Mouse (Mus musculus) lung, embryonic 16.5 days (tissue): ENCODE data around the gene Sap25. TPM values are rescaled to one million over a fixed set of nuclear protein-coding genes. Genes with fewer than 3 reads are reported as not detected.

Experiments
- ATAC-seq: fragments of 200-750 bp; cut with Nextera tagmentation; 2 replicates; pipeline ENCODE4 v1.8.0; 2017; ENCODE audit warnings: low read depth, mild to moderate bottlenecking, moderate library complexity
- H3K27ac ChIP-seq: fragments of 300-500 bp; sonication (generic); 2 replicates; pipeline ENCODE4 v1.5.1; 2014; ENCODE audit warnings: mild to moderate bottlenecking, control low read depth, low read length
- H3K27me3 ChIP-seq: fragments of 300-500 bp; sonication (generic); 2 replicates; pipeline ENCODE4 v1.6.1; 2014; ENCODE audit warnings: low read depth, low read length, mixed read lengths; ENCODE audit not compliant: control insufficient read depth, insufficient read depth
- H3K36me3 ChIP-seq: fragments of 300-500 bp; sonication (generic); 2 replicates; pipeline ENCODE4 v1.6.1; 2014; ENCODE audit warnings: low read length; ENCODE audit not compliant: control insufficient read depth, insufficient read depth
- H3K4me1 ChIP-seq: fragments of 300-500 bp; sonication (generic); replicated peaks from 2 replicates; pipeline ENCODE4 v1.6.1; 2014; ENCODE audit warnings: low read length, mixed read lengths; ENCODE audit not compliant: control insufficient read depth, insufficient read depth
- H3K4me2 ChIP-seq: fragments of 300-500 bp; sonication (generic); 2 replicates; pipeline ENCODE4 v1.6.1; 2014; ENCODE audit warnings: low read depth, low read length, control low read depth
- H3K4me3 ChIP-seq: fragments of 300-500 bp; sonication (generic); 2 replicates; pipeline ENCODE4 v1.5.1; 2014; ENCODE audit warnings: mild to moderate bottlenecking, low read length, control low read depth
- H3K9ac ChIP-seq: fragments of 300-500 bp; sonication (generic); 2 replicates; pipeline ENCODE4 v1.6.1; 2014; ENCODE audit warnings: low read length, control low read depth
- H3K9me3 ChIP-seq: fragments of 300-500 bp; sonication (generic); 2 replicates; pipeline ENCODE4 v1.6.1; 2016; ENCODE audit warnings: low read length; ENCODE audit not compliant: control insufficient read depth
- WGBS: fragments of 180-500 bp; shearing (Covaris S2); extraction: QIAGEN DNeasy Blood & Tissue Kit; methylation state at CpG from one replicate; pipeline ENCODE4 v1.1.7; 2014; 5-methylcytosine and 5-hydroxymethylcytosine counted together
- polyA plus RNA-seq: library from polyadenylated mRNA; unstranded; fragments of >200 nt; fragmentation: Nextera tagmentation; extraction: Ambion mirVana; gene quantifications from 2 replicates; pipeline ENCODE4 v1.2.1, GENCODE M21; 2015

The Sap25 gene
- polyA plus RNA-seq, 1 experiment from 2014 or later: 12.4 TPM

- H3K4me2 ChIP-seq: no peak overlapping the region
Observed at GRCm38 (mm10) chr5:137633397-137634084, 7.6 kb upstream of the Sap25 start.

GRCm38 (mm10) chr5:137639472-137639871 lies 1.7 kb upstream of the Sap25 start:
- ATAC-seq: peak; percentile 35; the same call in 1 of the 2 replicates
- peaks cover 50% of the 10 kb centered on the region for H3K36me3 ChIP-seq
- H3K27ac ChIP-seq: no peak overlapping the region; the same call in 1 of the 2 replicates
- H3K27me3 ChIP-seq: peaks cover 6% of the 10 kb centered on the region; the same call in 1 of the 2 replicates
- H3K4me2 ChIP-seq: no peak overlapping the region
- H3K4me1 ChIP-seq: no peaks in the 10 kb centered on the region
- no peak overlapping the region for H3K9ac ChIP-seq
- no peak overlapping the region for H3K4me3 ChIP-seq
- WGBS: 66% methylated on average over 7 of the region's 7 CpGs
- no peaks in the 10 kb centered on the region for H3K9me3 ChIP-seq

More at GRCm38 (mm10) chr5:137633397-137634084, 7.6 kb upstream of the Sap25 start:
- Histone ChIP-seq H3K4me1 (peaks cover 37% of the 10 kb centered on the region), H3K27ac (peak overlapping the region; percentile 62), H3K9me3 (no peaks in the 10 kb centered on the region), H3K27me3 (no peaks in the 10 kb centered on the region), H3K9ac (peak overlapping the region; percentile 8; the same call in 1 of the 2 replicates), H3K36me3 (peaks cover 31% of the 10 kb centered on the region), H3K4me3 (no peak overlapping the region)
- no peak for ATAC-seq
- 73% methylated on average over 12 of the region's 12 CpGs for WGBS

- Histone ChIP-seq H3K27me3 (peaks cover 23% of the 10 kb centered on the region), H3K4me1 (peaks cover 8% of the 10 kb centered on the region), H3K27ac (no peak overlapping the region), H3K4me2 (no peak overlapping the region), H3K4me3 (no peak overlapping the region), H3K9ac (no peak overlapping the region), H3K36me3 (peaks cover 33% of the 10 kb centered on the region), H3K9me3 (no peaks in the 10 kb centered on the region)
- ATAC-seq: no peak
- 39% methylated on average over 4 of the region's 4 CpGs for WGBS
Observed at GRCm38 (mm10) chr5:137642886-137643285, 1.8 kb downstream of the Sap25 start.

- H3K27ac ChIP-seq: no peak overlapping the region
- H3K4me2 ChIP-seq: no peak overlapping the region
- no peaks in the 10 kb centered on the region for H3K9me3 ChIP-seq
- no peak overlapping the region for H3K9ac ChIP-seq
- 43% methylated on average over 19 of the region's 19 CpGs for WGBS
- H3K27me3 ChIP-seq: peaks cover 23% of the 10 kb centered on the region
- peaks cover 21% of the 10 kb centered on the region for H3K36me3 ChIP-seq
- no peak overlapping the region for H3K4me3 ChIP-seq
- H3K4me1 ChIP-seq: peaks cover 11% of the 10 kb centered on the region
- ATAC-seq: no peak
Observed at GRCm38 (mm10) chr5:137644484-137644883, 3.4 kb downstream of the Sap25 start.

GRCm38 (mm10) chr5:137645091-137645651 lies 4.0 kb downstream of the Sap25 start:
- no peak for ATAC-seq
- peaks cover 17% of the 10 kb centered on the region for H3K4me1 ChIP-seq

GRCm38 (mm10) chr5:137645652-137646091 lies 4.5 kb downstream of the Sap25 start, which contains the start of gene Irs3:
TSS of gene Irs3 (minus strand) at chr5:137645714.
- H3K4me2 ChIP-seq: peak within 1 kb of the TSS; percentile 54
- peaks cover 20% of the 10 kb centered on the region for H3K4me1 ChIP-seq

More at GRCm38 (mm10) chr5:137645091-137645651, 4.0 kb downstream of the Sap25 start:
- Histone ChIP-seq H3K9ac (peak overlapping the region; percentile 48; the same call in 1 of the 2 replicates), H3K9me3 (no peaks in the 10 kb centered on the region), H3K27ac (no peak overlapping the region), H3K4me3 (peak overlapping the region; percentile 38), H3K4me2 (peak overlapping the region; percentile 54), H3K36me3 (peaks cover 19% of the 10 kb centered on the region), H3K27me3 (peaks cover 23% of the 10 kb centered on the region)
- 2% methylated on average over 44 of the region's 44 CpGs for WGBS

GRCm38 (mm10) chr5:137647827-137648601 lies 6.9 kb downstream of the Sap25 start:
- Histone ChIP-seq H3K9ac (no peak overlapping the region), H3K36me3 (no peaks in the 10 kb centered on the region), H3K27ac (no peak overlapping the region), H3K4me1 (peaks cover 20% of the 10 kb centered on the region), H3K27me3 (peaks cover 23% of the 10 kb centered on the region), H3K4me3 (no peak overlapping the region), H3K9me3 (no peaks in the 10 kb centered on the region), H3K4me2 (no peak overlapping the region)
- no peak for ATAC-seq
- 43% methylated on average over 9 of the region's 9 CpGs for WGBS

More at GRCm38 (mm10) chr5:137645652-137646091, 4.5 kb downstream of the Sap25 start, which contains the start of gene Irs3:
- Histone ChIP-seq H3K36me3 (peaks cover 14% of the 10 kb centered on the region), H3K9me3 (no peaks in the 10 kb centered on the region), H3K27me3 (peaks cover 23% of the 10 kb centered on the region), H3K27ac (no peak within 1 kb of the TSS), H3K9ac (peak within 1 kb of the TSS; percentile 48; the same call in 1 of the 2 replicates), H3K4me3 (peak within 1 kb of the TSS; percentile 38)
- WGBS: 26% methylated on average over 11 of the region's 11 CpGs
- ATAC-seq: no peak

GRCm38 (mm10) chr5:137649251-137649650 lies 8.1 kb downstream of the Sap25 start:
- no peaks in the 10 kb centered on the region for H3K9me3 ChIP-seq
- peaks cover 20% of the 10 kb centered on the region for H3K4me1 ChIP-seq
- ATAC-seq: no peak
- peaks cover 19% of the 10 kb centered on the region for H3K27me3 ChIP-seq
- no peak overlapping the region for H3K4me3 ChIP-seq
- WGBS: 25% methylated on average over 4 of the region's 4 CpGs
- no peak overlapping the region for H3K27ac ChIP-seq
- no peaks in the 10 kb centered on the region for H3K36me3 ChIP-seq
- no peak overlapping the region for H3K4me2 ChIP-seq
- no peak overlapping the region for H3K9ac ChIP-seq
